Mouse (Mus musculus) midbrain, embryonic 14.5 days (tissue): ENCODE data around the gene Snx15. TPM values are rescaled to one million over a fixed set of nuclear protein-coding genes. Genes with fewer than 3 reads are reported as not detected.
A peak's percentile ranks its signal among the peaks of the same experiment; 100 is the strongest.

Experiments used
- ATAC-seq: fragments of 200-750 bp; cut with Nextera tagmentation; 2 replicates; pipeline ENCODE4 v1.8.0; 2017; ENCODE audit warnings: moderate number of reproducible peaks, moderate library complexity; ENCODE audit not compliant: low FRiP score, low TSS enrichment
- DNase-seq: peaks from one replicate; pipeline ENCODE4 v3.0.0-alpha.2; 2015
- H3K27ac ChIP-seq: fragments of 300-500 bp; sonication (generic); replicated peaks from 2 replicates; pipeline ENCODE4 v1.5.1; 2014; ENCODE audit warnings: mild to moderate bottlenecking, low read depth, low read length, moderate library complexity
- H3K27me3 ChIP-seq: fragments of 300-500 bp; sonication (generic); 2 replicates; pipeline ENCODE4 v1.6.1; 2014; ENCODE audit warnings: low read length, control low read depth, mixed read lengths; ENCODE audit not compliant: control insufficient read depth, insufficient read depth
- H3K36me3 ChIP-seq: fragments of 300-500 bp; sonication (generic); 2 replicates; pipeline ENCODE4 v1.6.1; 2014; ENCODE audit warnings: low read length, control low read depth; ENCODE audit not compliant: control insufficient read depth, insufficient read depth
- H3K4me1 ChIP-seq: fragments of 300-500 bp; sonication (generic); 2 replicates; pipeline ENCODE4 v1.6.1; 2014; ENCODE audit warnings: mild to moderate bottlenecking, antibody characterized with exemption, low read length, control low read depth; ENCODE audit not compliant: control insufficient read depth, insufficient read depth
- H3K4me2 ChIP-seq: fragments of 300-500 bp; sonication (generic); 2 replicates; pipeline ENCODE4 v1.6.1; 2014; ENCODE audit warnings: mild to moderate bottlenecking, low read length, moderate library complexity
- H3K4me3 ChIP-seq: fragments of 300-500 bp; sonication (generic); replicated peaks from 2 replicates; pipeline ENCODE4 v1.5.1; 2014; ENCODE audit warnings: low read depth, low read length
- H3K9ac ChIP-seq: fragments of 300-500 bp; sonication (generic); replicated peaks from 2 replicates; pipeline ENCODE4 v1.6.1; 2014; ENCODE audit warnings: mild to moderate bottlenecking, low read length, moderate library complexity
- H3K9me3 ChIP-seq: fragments of 300-500 bp; sonication (generic); 2 replicates; pipeline ENCODE4 v1.6.1; 2016; ENCODE audit warnings: low read length, control low read depth, mixed read lengths; ENCODE audit not compliant: control insufficient read depth
- WGBS: fragments of 180-500 bp; shearing (Covaris S2); extraction: QIAGEN DNeasy Blood & Tissue Kit; methylation state at CpG from one replicate; pipeline ENCODE4 v1.1.7; 2014; 5-methylcytosine and 5-hydroxymethylcytosine counted together
- polyA plus RNA-seq: library from polyadenylated mRNA; unstranded; fragments of >200 nt; fragmentation: Nextera tagmentation; extraction: Ambion mirVana; gene quantifications from 2 replicates; pipeline ENCODE4 v1.2.1, GENCODE M21; 2014

Gene Snx15
- polyA plus RNA-seq, 1 experiment from 2014 or later: 49.8 TPM

GRCm38 (mm10) chr19:6088841-6089240 is 39.3 kb downstream of the Snx15 start:
- H3K27ac ChIP-seq: no peak overlapping the region
- WGBS: 94% methylated on average over 13 of the region's 13 CpGs
- H3K27me3 ChIP-seq: no peaks in the 10 kb centered on the region
- ATAC-seq (no peak), DNase-seq (no peak)
- no peaks in the 10 kb centered on the region for H3K9me3 ChIP-seq
- H3K9ac ChIP-seq: no peak overlapping the region
- H3K4me2 ChIP-seq: no peak overlapping the region
- peaks cover 5% of the 10 kb centered on the region; the same call in 1 of the 2 replicates for H3K36me3 ChIP-seq
- peaks cover 15% of the 10 kb centered on the region for H3K4me1 ChIP-seq
- no peak overlapping the region for H3K4me3 ChIP-seq

- no peaks in the 10 kb centered on the region for H3K27me3 ChIP-seq
- no peak overlapping the region for H3K27ac ChIP-seq
- peak overlapping the region; percentile 69 for H3K4me3 ChIP-seq
- H3K9ac ChIP-seq: no peak overlapping the region; the same call in 1 of the 2 replicates
- under 1% methylated on average over 17 of the region's 17 CpGs for WGBS
- 0 out of 2 replicates have a peak, but pooled peaks have one; percentile 51 for ATAC-seq
- peaks cover 16% of the 10 kb centered on the region for H3K4me1 ChIP-seq
- H3K4me2 ChIP-seq: peak overlapping the region; percentile 88
- no peaks in the 10 kb centered on the region for H3K9me3 ChIP-seq
- DNase-seq: peak; percentile 65
- H3K36me3 ChIP-seq: peaks cover 21% of the 10 kb centered on the region
These were observed 42.7 kb downstream of the Snx15 start for GRCm38 (mm10) chr19:6085417-6085879.

GRCm38 (mm10) chr19:6084478-6085248 is 43.4 kb downstream of the Snx15 start, which contains the start of the genes Zfpl1 and Cdca5:
Gene Zfpl1 (minus strand): TSS chr19:6084956.
Gene Cdca5 (plus strand): TSS chr19:6084983.
- peak within 1 kb of the TSS; percentile 74 for H3K27ac ChIP-seq
- ATAC-seq: peak; percentile 89
- H3K4me2 ChIP-seq: peak within 1 kb of the TSS; percentile 88
- H3K4me1 ChIP-seq: peaks cover 16% of the 10 kb centered on the region
- DNase-seq: peak; percentile 99
- H3K4me3 ChIP-seq: peak within 1 kb of the TSS; percentile 69
- H3K9ac ChIP-seq: peak within 1 kb of the TSS; percentile 69
- H3K9me3 ChIP-seq: no peaks in the 10 kb centered on the region
- WGBS: under 1% methylated on average over 58 of the region's 58 CpGs
- peaks cover 26% of the 10 kb centered on the region for H3K36me3 ChIP-seq
- H3K27me3 ChIP-seq: no peaks in the 10 kb centered on the region

- H3K4me2 ChIP-seq: no peak within 1 kb of the TSS
- H3K27me3 ChIP-seq: no peaks in the 10 kb centered on the region
- no peak for DNase-seq
- no peaks in the 10 kb centered on the region for H3K9me3 ChIP-seq
- H3K9ac ChIP-seq: no peak within 1 kb of the TSS
- 93% methylated on average over 9 of the region's 9 CpGs for WGBS
- H3K27ac ChIP-seq: no peak within 1 kb of the TSS
- no peak within 1 kb of the TSS for H3K4me3 ChIP-seq
- peaks cover 16% of the 10 kb centered on the region for H3K4me1 ChIP-seq
- H3K36me3 ChIP-seq: peaks cover 26% of the 10 kb centered on the region
- ATAC-seq: no peak
These were observed 45.9 kb downstream of the Snx15 start, which contains the start of gene Gm28374 for GRCm38 (mm10) chr19:6082156-6082555. Gene Gm28374 (minus strand): TSS chr19:6082256.

GRCm38 (mm10) chr19:6079983-6080480 is 48.1 kb downstream of the Snx15 start, which contains the start of gene Tmem262:
Gene Tmem262 (plus strand): TSS chr19:6080033.
- Histone ChIP-seq H3K27me3 (no peaks in the 10 kb centered on the region), H3K9ac (no peak within 1 kb of the TSS), H3K36me3 (peaks cover 27% of the 10 kb centered on the region), H3K4me2 (no peak within 1 kb of the TSS), H3K4me3 (no peak within 1 kb of the TSS), H3K9me3 (no peaks in the 10 kb centered on the region), H3K4me1 (peaks cover 17% of the 10 kb centered on the region), H3K27ac (no peak within 1 kb of the TSS)
- no peak for DNase-seq
- 96% methylated on average over 12 of the region's 12 CpGs for WGBS
- ATAC-seq: no peak

- ATAC-seq: peak; percentile 86
- 2% methylated on average over 33 of the region's 33 CpGs for WGBS
These were observed 51.3 kb downstream of the Snx15 start, which contains the start of gene Vps51 for GRCm38 (mm10) chr19:6076564-6077393. Gene Vps51 (minus strand): TSS chr19:6077231.

GRCm38 (mm10) chr19:6073889-6074288 is 54.2 kb downstream of the Snx15 start:
- 96% methylated on average over 5 of the region's 5 CpGs for WGBS
- H3K36me3 ChIP-seq: peaks cover 43% of the 10 kb centered on the region
- H3K27me3 ChIP-seq: no peaks in the 10 kb centered on the region
- H3K4me1 ChIP-seq: peaks cover 8% of the 10 kb centered on the region
- no peak overlapping the region for H3K27ac ChIP-seq
- ATAC-seq (no peak), DNase-seq (no peak)
- H3K9ac ChIP-seq: no peak overlapping the region
- H3K9me3 ChIP-seq: no peaks in the 10 kb centered on the region
- no peak overlapping the region for H3K4me2 ChIP-seq
- H3K4me3 ChIP-seq: no peak overlapping the region

More at GRCm38 (mm10) chr19:6076564-6077393, 51.3 kb downstream of the Snx15 start, which contains the start of gene Vps51:
- H3K27ac ChIP-seq: peak within 1 kb of the TSS; percentile 81
- H3K4me3 ChIP-seq: peak within 1 kb of the TSS; percentile 77
- peaks cover 34% of the 10 kb centered on the region for H3K36me3 ChIP-seq
- H3K4me1 ChIP-seq: peaks cover 8% of the 10 kb centered on the region
- peak; percentile 93 for DNase-seq
- no peaks in the 10 kb centered on the region for H3K9me3 ChIP-seq
- peak within 1 kb of the TSS; percentile 69 for H3K9ac ChIP-seq
- no peaks in the 10 kb centered on the region for H3K27me3 ChIP-seq
- H3K4me2 ChIP-seq: peak within 1 kb of the TSS; percentile 91

- 94% methylated on average over 19 of the region's 19 CpGs for WGBS
- no peaks in the 10 kb centered on the region for H3K9me3 ChIP-seq
- no peak for ATAC-seq
- H3K4me1 ChIP-seq: peaks cover 15% of the 10 kb centered on the region
- no peaks in the 10 kb centered on the region for H3K27me3 ChIP-seq
- H3K9ac ChIP-seq: no peak overlapping the region
- no peak overlapping the region for H3K4me2 ChIP-seq
- H3K4me3 ChIP-seq: no peak overlapping the region
- H3K36me3 ChIP-seq: peaks cover 46% of the 10 kb centered on the region
- no peak overlapping the region for H3K27ac ChIP-seq
- DNase-seq: no peak
These were observed 56.8 kb downstream of the Snx15 start for GRCm38 (mm10) chr19:6071261-6071660.
